Mouse (Mus musculus) embryonic fibroblast, embryonic 13.5 days (primary cell): Measurements from ENCODE around the gene Fau.
"Not testable (repeated sequence)": the region's sequence is repeated elsewhere in the genome, so short reads cannot be mapped to it uniquely, and the experiment has no call there.

Experiments
- CTCF ChIP-seq: IDR thresholded peaks from 2 replicates; pipeline ENCODE4 v1.5.1; 2011; ENCODE audit warnings: mild to moderate bottlenecking, control low read depth, low read length, moderate library complexity, borderline replicate concordance; ENCODE audit not compliant: insufficient read depth
- POLR2A ChIP-seq: IDR thresholded peaks from 2 replicates; pipeline ENCODE4 v1.6.1; 2011; ENCODE audit warnings: low read depth, mild to moderate bottlenecking, control low read depth, low read length, moderate library complexity

- not testable (repeated sequence) for TF ChIP-seq CTCF, POLR2A
Observed at GRCm38 (mm10) chr19:6044102-6044501, 13.5 kb upstream of the Fau start.
